Mouse (Mus musculus): ENCODE measurements around the gene Atp8b5. TPM values are rescaled to one million over a fixed set of nuclear protein-coding genes. Genes with fewer than 3 reads are reported as not detected.

The Atp8b5 gene
- total RNA-seq (2021) = under 1 TPM; 0.26 to 0.34 TPM

DNA sequence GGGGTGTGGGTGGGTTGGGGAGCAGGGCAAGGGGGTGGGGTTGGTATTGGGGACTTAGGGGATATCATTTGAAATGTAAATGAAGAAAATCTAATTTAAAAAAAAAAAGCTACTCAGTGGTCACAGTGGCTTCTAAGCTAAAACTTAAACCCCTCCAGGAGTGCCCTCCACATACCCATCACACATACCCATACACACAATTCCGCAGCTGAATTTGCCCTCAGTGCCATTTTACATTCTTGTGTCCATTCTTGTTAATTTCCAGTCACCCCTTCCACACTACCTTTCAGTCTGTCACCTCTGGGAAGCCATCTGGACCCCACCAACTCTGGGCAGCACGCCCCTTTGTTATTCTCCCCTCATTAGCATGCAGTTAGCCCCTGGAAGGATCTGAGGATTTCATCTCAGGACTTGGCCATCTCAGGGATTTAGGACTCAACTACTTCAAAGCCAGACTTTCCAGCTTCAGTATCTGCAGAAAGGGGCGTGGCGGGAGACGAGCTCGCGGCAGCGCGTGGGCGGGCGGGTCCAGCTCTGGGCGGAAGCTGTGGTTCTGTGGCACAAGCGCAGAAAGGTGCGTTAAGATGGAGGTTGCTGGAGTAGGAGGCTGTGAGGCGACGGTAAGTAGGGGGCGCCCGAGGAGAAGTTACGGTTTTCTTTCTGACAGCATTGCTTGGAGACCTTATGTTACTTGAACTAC is at the start of gene Atp8b5:
Gene Atp8b5, plus strand, starts transcription at position 537 of the 700 bp plus-strand sequence.
- intact Hi-C loops (cut with DNase I) = loop anchor here (5.0 kb wide), 1 partner anchor 156 kb away; no protein-coding TSS in a partner anchor
- peak; percentile 83 for DNase-seq

DNA sequence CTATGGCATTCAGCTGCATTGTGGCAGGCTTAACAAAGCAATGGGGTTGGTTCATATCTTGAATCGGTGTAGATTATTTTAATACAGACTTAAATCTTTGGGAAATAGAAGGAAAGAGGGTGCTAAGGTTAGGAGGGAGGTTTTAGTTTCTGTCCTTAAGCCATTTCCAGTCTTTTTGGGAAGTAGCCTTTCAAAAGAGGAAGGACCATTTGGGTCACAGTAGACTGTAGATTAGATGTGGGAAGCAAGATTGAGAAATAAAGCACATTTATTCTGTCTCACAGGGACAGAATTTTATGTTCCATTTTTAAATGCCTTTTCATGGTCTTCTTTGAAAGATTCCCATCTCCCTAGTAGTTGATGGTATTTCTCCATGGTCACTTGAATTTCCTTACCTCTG is 49.0 kb upstream of the Atp8b5 start:
- DNase-seq = no peak
- intact Hi-C loops (cut with DNase I) = no loop called here

- intact Hi-C loops (cut with DNase I) = no loop called here
- no peak for DNase-seq
These were observed 35.1 kb upstream of the Atp8b5 start for GRCm38 (mm10) chr4:43231821-43232220.

DNA sequence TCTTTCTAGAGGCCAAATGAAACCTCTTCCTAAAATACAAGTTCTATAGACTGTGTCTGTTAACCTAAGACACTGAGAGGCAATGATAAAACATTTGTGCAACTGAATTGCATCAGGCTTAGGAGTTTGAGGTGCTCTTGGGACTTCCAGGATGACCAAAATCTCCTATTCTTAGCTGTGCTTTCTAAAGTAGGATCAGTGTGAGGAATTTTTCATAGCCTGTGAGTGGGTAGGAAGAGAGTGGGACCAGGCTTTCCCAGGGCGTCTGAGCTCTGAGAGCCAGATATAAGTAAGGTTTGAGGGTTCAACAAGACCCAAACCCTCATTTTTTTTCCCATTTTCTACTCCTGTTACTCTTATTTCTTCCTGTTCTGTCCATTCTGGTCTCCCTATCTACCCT is 34.0 kb upstream of the Atp8b5 start:
- no peak for DNase-seq
- intact Hi-C loops (cut with DNase I) = no loop called here

DNA sequence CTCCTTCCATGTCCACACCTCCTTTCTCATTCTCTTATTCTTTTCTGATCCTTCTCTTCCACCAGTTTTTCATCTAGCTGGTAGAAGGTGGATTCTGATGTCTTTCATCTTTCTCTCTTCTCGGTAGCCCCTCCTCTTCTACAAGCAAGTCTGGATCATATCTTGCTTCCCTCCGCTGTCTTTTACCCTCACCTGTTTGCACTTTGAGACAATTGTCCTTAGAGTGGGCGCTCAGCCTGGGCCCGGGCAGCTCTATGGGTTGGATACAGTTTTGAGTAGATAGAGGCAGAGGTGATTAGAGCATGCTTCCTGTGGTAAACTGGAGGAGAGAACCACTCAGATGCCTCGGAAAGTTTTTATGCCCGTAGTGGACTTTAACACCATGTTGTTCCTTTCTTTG is 33.5 kb upstream of the Atp8b5 start:
- intact Hi-C loops (cut with DNase I) = no loop called here
- no peak for DNase-seq

DNA sequence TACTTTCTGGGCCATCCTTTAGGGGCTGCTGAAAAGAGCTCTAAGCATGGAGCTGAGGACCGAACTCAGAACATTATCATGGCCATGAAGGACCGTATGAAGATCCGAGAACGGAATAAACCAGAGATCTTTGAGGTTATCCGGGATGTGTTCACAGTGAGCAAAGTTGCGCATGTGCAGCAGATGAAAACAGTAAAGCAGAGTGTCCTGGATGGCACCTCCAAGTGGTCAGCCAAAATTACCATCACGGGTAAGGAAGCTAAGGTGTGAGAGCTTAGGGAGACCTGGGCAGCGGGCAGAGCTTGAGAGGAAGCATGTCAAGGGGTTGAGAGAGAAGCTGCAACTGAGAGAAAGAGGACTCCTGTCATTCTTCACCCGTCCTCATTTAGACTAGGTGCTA is 30.1 kb upstream of the Atp8b5 start:
- intact Hi-C loops (cut with DNase I) = no loop called here
- DNase-seq = no peak

DNA sequence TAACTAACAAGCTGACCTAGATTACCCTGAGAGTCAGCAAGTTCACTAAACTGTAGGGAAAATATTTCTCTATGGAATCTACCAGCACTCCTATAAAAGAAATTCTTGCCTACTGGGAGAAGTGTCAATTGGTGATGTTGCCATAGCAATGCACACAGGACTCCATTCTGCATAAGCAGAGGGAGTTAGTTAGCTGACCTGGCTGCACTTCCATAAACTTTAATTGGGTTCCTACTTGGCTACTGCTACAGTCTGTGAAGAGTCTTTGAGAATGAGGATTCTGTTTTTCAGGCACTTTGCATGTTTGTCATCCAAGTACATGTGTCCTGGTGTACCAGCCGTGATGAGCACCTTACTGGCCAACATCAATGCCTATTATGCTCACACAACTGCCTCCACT is 26.2 kb upstream of the Atp8b5 start:
- DNase-seq = no peak
- intact Hi-C loops (cut with DNase I) = loop anchor here (5.0 kb wide), 1 partner anchor 188 kb away; no protein-coding TSS in a partner anchor

DNA sequence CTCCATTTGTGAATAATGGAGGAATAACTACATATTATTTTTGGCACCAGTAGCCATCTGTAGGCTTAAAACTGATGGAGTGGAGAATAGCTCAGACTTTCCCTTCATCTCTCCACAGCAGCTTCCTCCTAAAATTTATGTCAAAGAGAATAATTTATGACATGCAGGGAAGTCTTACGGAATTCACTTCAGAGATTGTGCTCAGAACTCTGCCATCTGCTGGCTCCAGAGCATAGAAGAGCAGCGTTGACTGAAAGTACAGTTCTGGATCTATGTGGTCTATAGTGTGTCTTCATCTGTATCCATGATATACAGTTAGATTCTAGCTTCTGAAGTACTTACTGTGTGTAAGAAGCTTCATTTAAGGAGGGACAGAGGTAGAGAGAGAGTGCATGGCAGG is 22.9 kb upstream of the Atp8b5 start:
- peak; percentile 10 for DNase-seq
- intact Hi-C loops (cut with DNase I) = loop anchor here (5.0 kb wide), 1 partner anchor 192 kb away; no protein-coding TSS in a partner anchor

GRCm38 (mm10) chr4:43245776-43246175 is 21.2 kb upstream of the Atp8b5 start:
- intact Hi-C loops (cut with DNase I) = no loop called here

GRCm38 (mm10) chr4:43248026-43248425 is 18.9 kb upstream of the Atp8b5 start:
- intact Hi-C loops (cut with DNase I) = no loop called here

More at GRCm38 (mm10) chr4:43245776-43246175, 21.2 kb upstream of the Atp8b5 start:
- no peak for DNase-seq

GRCm38 (mm10) chr4:43248909-43249308 is 18.1 kb upstream of the Atp8b5 start:
- no peak for DNase-seq
- intact Hi-C loops (cut with DNase I) = no loop called here

More at GRCm38 (mm10) chr4:43248026-43248425, 18.9 kb upstream of the Atp8b5 start:
- no peak for DNase-seq

- intact Hi-C loops (cut with DNase I) = no loop called here
- DNase-seq = no peak
These were observed 15.7 kb upstream of the Atp8b5 start for GRCm38 (mm10) chr4:43251269-43251668.

GRCm38 (mm10) chr4:43257040-43257439 is 9.9 kb upstream of the Atp8b5 start:
- intact Hi-C loops (cut with DNase I) = no loop called here
- DNase-seq = no peak

- intact Hi-C loops (cut with DNase I) = no loop called here
- DNase-seq = no peak
These were observed 8.4 kb upstream of the Atp8b5 start for GRCm38 (mm10) chr4:43258556-43258955.

- intact Hi-C loops (cut with DNase I) = no loop called here
These were observed 7.5 kb upstream of the Atp8b5 start for GRCm38 (mm10) chr4:43259435-43259834.

DNA sequence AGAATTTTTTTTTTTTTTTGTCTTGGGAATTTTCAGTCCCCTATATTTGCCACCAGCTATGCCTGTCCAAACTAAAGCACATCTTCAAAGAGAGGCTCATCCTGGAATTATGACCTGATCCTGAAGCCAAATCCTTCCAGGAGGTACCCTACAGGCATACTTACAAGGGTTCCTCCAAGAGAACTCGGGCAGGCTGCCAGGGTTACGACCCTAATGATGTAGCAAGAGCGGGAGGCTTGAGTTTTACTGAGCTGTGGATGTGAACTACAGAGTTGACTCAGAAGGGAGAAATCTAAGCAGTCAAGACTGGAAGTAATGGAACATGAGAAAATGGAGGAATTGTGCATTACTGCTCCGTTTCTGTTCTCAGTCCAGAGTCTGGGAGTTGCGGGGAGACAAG is 6.9 kb upstream of the Atp8b5 start:
- DNase-seq = no peak

More at GRCm38 (mm10) chr4:43259435-43259834, 7.5 kb upstream of the Atp8b5 start:
- DNase-seq = no peak

GRCm38 (mm10) chr4:43262821-43263220 is 4.1 kb upstream of the Atp8b5 start:
- DNase-seq = no peak
- intact Hi-C loops (cut with DNase I) = no loop called here

More for the DNA sequence above, 6.9 kb upstream of the Atp8b5 start:
- intact Hi-C loops (cut with DNase I) = no loop called here

DNA sequence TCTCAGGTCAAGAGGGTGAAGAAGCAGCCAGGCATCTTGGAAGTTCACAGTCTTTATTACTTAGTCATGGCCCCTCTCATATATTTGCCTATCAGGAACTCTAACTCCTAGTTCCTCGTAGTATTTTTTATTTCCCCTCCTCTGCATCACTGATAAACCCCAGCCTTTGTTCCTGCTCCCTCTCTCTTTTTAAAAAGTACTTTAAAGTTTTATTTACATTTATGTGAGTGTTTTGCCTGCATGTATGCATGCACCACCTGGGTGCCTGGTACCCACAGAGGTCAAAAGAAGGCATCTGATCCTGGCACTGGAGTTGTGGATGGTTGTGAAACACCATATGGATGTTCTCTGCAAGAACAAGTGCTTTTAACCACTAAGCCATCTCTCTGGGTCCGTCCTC is 813 bp upstream of the Atp8b5 start:
- intact Hi-C loops (cut with DNase I) = loop anchor here (5.0 kb wide), 1 partner anchor 156 kb away; no protein-coding TSS in a partner anchor
- DNase-seq = no peak

DNA sequence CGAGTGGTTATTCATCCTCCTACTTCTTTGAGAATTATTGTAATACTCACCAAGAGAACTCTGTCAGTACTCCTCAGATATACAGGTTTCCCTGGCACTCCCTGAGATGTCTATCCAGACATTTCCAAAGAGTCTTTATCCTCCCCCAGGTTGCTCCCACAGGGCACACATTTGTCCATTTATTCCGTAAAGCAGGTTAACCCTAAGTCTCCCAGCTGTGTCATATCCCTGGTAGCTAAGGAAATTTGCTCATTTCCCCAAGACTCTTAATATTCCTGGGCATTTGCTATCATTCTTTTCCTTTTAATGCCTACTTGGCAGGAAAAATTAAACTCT is 332 bp downstream of the Atp8b5 start:
- no peak for DNase-seq
- intact Hi-C loops (cut with DNase I) = loop anchor here (5.0 kb wide), 1 partner anchor 155 kb away; no protein-coding TSS in a partner anchor

DNA sequence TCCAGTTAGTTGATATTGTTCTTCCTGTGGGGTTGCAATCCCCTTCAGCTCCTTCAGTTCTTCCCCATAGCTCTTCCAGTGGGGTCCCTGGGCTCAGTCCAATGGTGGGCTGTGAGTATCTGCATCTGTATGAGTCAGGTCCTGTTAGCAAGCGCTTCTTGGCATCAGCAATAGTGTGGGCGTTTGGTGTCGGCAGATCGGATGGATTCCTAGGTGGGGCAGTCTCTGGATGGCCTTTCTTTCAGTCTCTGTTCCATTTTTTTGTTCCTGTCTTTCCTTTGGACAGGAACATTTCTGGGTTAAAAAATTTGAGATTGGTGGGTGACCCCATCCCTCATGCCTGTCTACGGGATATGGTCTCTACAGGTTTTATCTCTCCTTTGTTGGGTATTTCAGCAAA is 18.5 kb downstream of the Atp8b5 start:
- no peak for DNase-seq
- intact Hi-C loops (cut with DNase I) = no loop called here

GRCm38 (mm10) chr4:43287305-43287704 is 20.3 kb downstream of the Atp8b5 start:
- intact Hi-C loops (cut with DNase I) = no loop called here
- no peak for DNase-seq

DNA sequence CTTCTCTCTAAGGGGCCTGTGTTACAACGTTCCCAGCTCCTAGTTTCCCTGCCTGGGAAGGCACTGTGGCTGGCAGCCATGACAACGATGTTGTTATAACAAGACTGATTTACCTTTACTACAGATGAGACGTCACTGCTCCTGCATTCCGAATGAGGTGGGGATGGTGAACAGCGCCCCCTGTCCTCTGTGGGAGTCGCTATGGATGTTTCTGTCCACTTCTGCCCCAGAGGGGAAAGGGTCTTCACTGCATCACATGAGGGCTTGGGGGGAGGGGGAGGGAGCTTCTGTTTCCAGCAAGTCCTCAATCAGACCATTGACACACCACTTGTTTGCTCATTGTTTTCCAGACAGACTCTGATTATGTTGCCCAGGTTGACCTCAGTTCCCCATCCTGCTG is 27.0 kb downstream of the Atp8b5 start:
- intact Hi-C loops (cut with DNase I) = no loop called here
- peak; percentile 4 for DNase-seq
